Mouse (Mus musculus): ENCODE results near the gene Gm867. TPM values are rescaled to one million over a fixed set of nuclear protein-coding genes. Genes with fewer than 3 reads are reported as not detected.
A peak's percentile ranks its signal among the peaks of the same experiment; 100 is the strongest.

Gm867 gene
- polyA plus RNA-seq, 1 experiment, result not detected

- no peak overlapping the region for H3K4me3 ChIP-seq (ENCODE audit: insufficient read depth, low read length)
- TF ChIP-seq CTCF (IDR thresholded peaks at IDR 0.05; ENCODE audit: low read depth, low read length) (no peak), POLR2A (IDR thresholded peaks at IDR 0.05; ENCODE audit: borderline replicate concordance, low read depth, low read length) (no peak)
- no peaks in the 10 kb centered on the region for H3K4me1 ChIP-seq (ENCODE audit: control insufficient read depth, insufficient read depth, low read length)
- no peak overlapping the region for H3K27ac ChIP-seq (ENCODE audit: insufficient read depth, low read depth, low read length)
Observed at GRCm38 (mm10) chr10:75904391-75904790, 36.1 kb downstream of the Gm867 start.

GRCm38 (mm10) chr10:75898846-75899245 lies 41.6 kb downstream of the Gm867 start:
- H3K4me3 ChIP-seq (ENCODE audit: insufficient read depth, low read length), result no peak overlapping the region
- H3K27ac ChIP-seq (ENCODE audit: insufficient read depth, low read depth, low read length), result no peak overlapping the region
- H3K4me1 ChIP-seq (ENCODE audit: control insufficient read depth, insufficient read depth, low read length), result peaks cover 7% of the 10 kb centered on the region; the same call in 1 of the 2 replicates
- TF ChIP-seq POLR2A (IDR thresholded peaks at IDR 0.05; ENCODE audit: borderline replicate concordance, low read depth, low read length) (no peak), CTCF (IDR thresholded peaks at IDR 0.05; ENCODE audit: low read depth, low read length) (no peak)

- TF ChIP-seq CTCF (IDR thresholded peaks at IDR 0.05; ENCODE audit: low read depth, low read length) (no peak), POLR2A (IDR thresholded peaks at IDR 0.05; ENCODE audit: borderline replicate concordance, low read depth, low read length) (no peak)
- Histone ChIP-seq H3K4me3 (ENCODE audit: insufficient read depth, low read length) (no peak overlapping the region), H3K4me1 (ENCODE audit: control insufficient read depth, insufficient read depth, low read length) (peaks cover 7% of the 10 kb centered on the region; the same call in 1 of the 2 replicates), H3K27ac (ENCODE audit: insufficient read depth, low read depth, low read length) (no peak overlapping the region)
Observed at GRCm38 (mm10) chr10:75898039-75898564, 42.4 kb downstream of the Gm867 start.

- Histone ChIP-seq H3K27ac (ENCODE audit: insufficient read depth, low read depth, low read length) (no peak overlapping the region), H3K4me1 (ENCODE audit: control insufficient read depth, insufficient read depth, low read length) (peaks cover 7% of the 10 kb centered on the region; the same call in 1 of the 2 replicates), H3K4me3 (ENCODE audit: insufficient read depth, low read length) (no peak overlapping the region)
- TF ChIP-seq POLR2A (IDR thresholded peaks at IDR 0.05; ENCODE audit: borderline replicate concordance, low read depth, low read length) (no peak), CTCF (IDR thresholded peaks at IDR 0.05; ENCODE audit: low read depth, low read length) (peak; percentile 72)
Observed at GRCm38 (mm10) chr10:75897373-75897772, 43.1 kb downstream of the Gm867 start.

- Histone ChIP-seq H3K4me3 (ENCODE audit: insufficient read depth, low read length) (no peak overlapping the region), H3K4me1 (ENCODE audit: control insufficient read depth, insufficient read depth, low read length) (peaks cover 7% of the 10 kb centered on the region; the same call in 1 of the 2 replicates), H3K27ac (ENCODE audit: insufficient read depth, low read depth, low read length) (no peak overlapping the region)
- TF ChIP-seq CTCF (IDR thresholded peaks at IDR 0.05; ENCODE audit: low read depth, low read length) (no peak), POLR2A (IDR thresholded peaks at IDR 0.05; ENCODE audit: borderline replicate concordance, low read depth, low read length) (no peak)
Observed at GRCm38 (mm10) chr10:75896208-75896607, 44.3 kb downstream of the Gm867 start.

- H3K27ac ChIP-seq (ENCODE audit: insufficient read depth, low read depth, low read length), result no peak overlapping the region
- no peak for TF ChIP-seq CTCF (IDR thresholded peaks at IDR 0.05; ENCODE audit: low read depth, low read length)
- no peak for TF ChIP-seq POLR2A (IDR thresholded peaks at IDR 0.05; ENCODE audit: borderline replicate concordance, low read depth, low read length)
- peaks cover 7% of the 10 kb centered on the region; the same call in 1 of the 2 replicates for H3K4me1 ChIP-seq (ENCODE audit: control insufficient read depth, insufficient read depth, low read length)
- no peak overlapping the region for H3K4me3 ChIP-seq (ENCODE audit: insufficient read depth, low read length)
Observed at GRCm38 (mm10) chr10:75895730-75896129, 44.7 kb downstream of the Gm867 start.

- Histone ChIP-seq H3K4me1 (ENCODE audit: control insufficient read depth, insufficient read depth, low read length) (peaks cover 7% of the 10 kb centered on the region; the same call in 1 of the 2 replicates), H3K27ac (ENCODE audit: insufficient read depth, low read depth, low read length) (no peak overlapping the region), H3K4me3 (ENCODE audit: insufficient read depth, low read length) (no peak overlapping the region)
- TF ChIP-seq CTCF (IDR thresholded peaks at IDR 0.05; ENCODE audit: low read depth, low read length), result no peak
- no peak for TF ChIP-seq POLR2A (IDR thresholded peaks at IDR 0.05; ENCODE audit: borderline replicate concordance, low read depth, low read length)
Observed at GRCm38 (mm10) chr10:75894601-75895000, 45.9 kb downstream of the Gm867 start.

GRCm38 (mm10) chr10:75893089-75893750 lies 47.3 kb downstream of the Gm867 start, which contains the start of gene Derl3:
Gene Derl3, plus strand, starts transcription at chr10:75893413.
- H3K27ac ChIP-seq (ENCODE audit: insufficient read depth, low read depth, low read length), result no peak within 1 kb of the TSS
- TF ChIP-seq CTCF (IDR thresholded peaks at IDR 0.05; ENCODE audit: low read depth, low read length) (no peak), POLR2A (IDR thresholded peaks at IDR 0.05; ENCODE audit: borderline replicate concordance, low read depth, low read length) (no peak)
- H3K4me1 ChIP-seq (ENCODE audit: control insufficient read depth, insufficient read depth, low read length), result no peaks in the 10 kb centered on the region; the same call in 1 of the 2 replicates
- peak within 1 kb of the TSS; percentile 58 for H3K4me3 ChIP-seq (ENCODE audit: insufficient read depth, low read length)

- H3K27ac ChIP-seq (ENCODE audit: insufficient read depth, low read depth, low read length), result no peak overlapping the region
Observed at GRCm38 (mm10) chr10:75889406-75890153, 50.9 kb downstream of the Gm867 start.

More at GRCm38 (mm10) chr10:75889406-75890153, 50.9 kb downstream of the Gm867 start:
- H3K4me3 ChIP-seq (ENCODE audit: insufficient read depth, low read length), result no peak overlapping the region
- H3K4me1 ChIP-seq (ENCODE audit: control insufficient read depth, insufficient read depth, low read length), result peaks cover 2% of the 10 kb centered on the region; the same call in 1 of the 2 replicates
- TF ChIP-seq POLR2A (IDR thresholded peaks at IDR 0.05; ENCODE audit: borderline replicate concordance, low read depth, low read length) (no peak), CTCF (IDR thresholded peaks at IDR 0.05; ENCODE audit: low read depth, low read length) (no peak)

Other genes starting within 250 kb of the Gm867 start
- gene Cabin1, start 176.3 kb downstream of the Gm867 start, polyA plus RNA-seq (2012; ENCODE audit: insufficient read depth, insufficient read length, missing spikeins), result 26.1 and 35.0 TPM in 2 replicates
- gene Ddt, start 167.3 kb downstream of the Gm867 start, polyA plus RNA-seq (2012; ENCODE audit: insufficient read depth, insufficient read length, missing spikeins), result 56.4 and 63.8 TPM in 2 replicates
- gene Gm20441, start 159.7 kb downstream of the Gm867 start, polyA plus RNA-seq (2012; ENCODE audit: insufficient read depth, insufficient read length, missing spikeins), result not detected in 2 replicates
- gene Gstt3, start 159.3 kb downstream of the Gm867 start, polyA plus RNA-seq (2012; ENCODE audit: insufficient read depth, insufficient read length, missing spikeins), result 12.1 and 13.1 TPM in 2 replicates
- 1.4 and 4.1 TPM in 2 replicates for gene Gstt1, start 142.1 kb downstream of the Gm867 start, polyA plus RNA-seq (2012; ENCODE audit: insufficient read depth, insufficient read length, missing spikeins)
- not detected in 2 replicates for gene Gstt4, start 118.1 kb downstream of the Gm867 start, polyA plus RNA-seq (2012; ENCODE audit: insufficient read depth, insufficient read length, missing spikeins)
- gene Gstt2, start 103.2 kb downstream of the Gm867 start, polyA plus RNA-seq (2012; ENCODE audit: insufficient read depth, insufficient read length, missing spikeins), result 17.2 and 18.8 TPM in 2 replicates
- 181 and 195 TPM in 2 replicates for gene Mif, start 80.4 kb downstream of the Gm867 start, polyA plus RNA-seq (2012; ENCODE audit: insufficient read depth, insufficient read length, missing spikeins)
- gene Derl3, start 47.3 kb downstream of the Gm867 start, polyA plus RNA-seq (2012; ENCODE audit: insufficient read depth, insufficient read length, missing spikeins), result 1.0 and 1.7 TPM in 2 replicates
- gene Smarcb1, start 19.1 kb downstream of the Gm867 start, polyA plus RNA-seq (2012; ENCODE audit: insufficient read depth, insufficient read length, missing spikeins), result 27.9 and 31.8 TPM in 2 replicates
- 19.3 and 22.7 TPM in 2 replicates for gene Chchd10, start 7.5 kb downstream of the Gm867 start, polyA plus RNA-seq (2012; ENCODE audit: insufficient read depth, insufficient read length, missing spikeins)
- 0.59 and 0.72 TPM in 2 replicates for gene Mmp11, start 4.2 kb downstream of the Gm867 start, polyA plus RNA-seq (2012; ENCODE audit: insufficient read depth, insufficient read length, missing spikeins)
- not detected in 2 replicates for gene Vpreb3, start 2.4 kb upstream of the Gm867 start, polyA plus RNA-seq (2012; ENCODE audit: insufficient read depth, insufficient read length, missing spikeins)
- 0.55 and 0.92 TPM in 2 replicates for gene Gm5134, start 13.8 kb upstream of the Gm867 start, polyA plus RNA-seq (2012; ENCODE audit: insufficient read depth, insufficient read length, missing spikeins)
- 5.0 and 5.6 TPM in 2 replicates for gene Zfp280b, start 92.0 kb upstream of the Gm867 start, polyA plus RNA-seq (2012; ENCODE audit: insufficient read depth, insufficient read length, missing spikeins)
- gene Slc5a4b, start 170.3 kb upstream of the Gm867 start, polyA plus RNA-seq (2012; ENCODE audit: insufficient read depth, insufficient read length, missing spikeins), result not detected in 2 replicates
- gene Slc5a4a, start 206.8 kb upstream of the Gm867 start, polyA plus RNA-seq (2012; ENCODE audit: insufficient read depth, insufficient read length, missing spikeins), result not detected in 2 replicates

Data from bone marrow macrophage, adult 2 months (primary cell).